Mouse (Mus musculus) ZHBTc4 (cell line): ENCODE measurements at regions not wholly inside any gene's neighbourhood (a gene's known extent, or its start where the extent isn't known, plus 50 kb on each side); places are given as distances from the start of the nearest gene placed in this dataset.

Experiments used
- DNase-seq: peaks from one replicate; pipeline ENCODE4 v3.0.0-alpha.2; 2011; ENCODE audit warnings: low read depth, low spot score

- no peak for DNase-seq
These were observed 1037.3 kb downstream of the Fam181b start for GRCm38 (mm10) chr7:94116899-94117521.

- DNase-seq = no peak
These were observed 1044.1 kb downstream of the Fam181b start for GRCm38 (mm10) chr7:94123781-94124180.

- no peak for DNase-seq
These were observed 1074.6 kb downstream of the Fam181b start for GRCm38 (mm10) chr7:94154221-94154620.

- DNase-seq = no peak
These were observed 1075.8 kb downstream of the Fam181b start for GRCm38 (mm10) chr7:94155458-94155857.

GRCm38 (mm10) chr7:94180027-94180426, 1100.4 kb downstream of the Fam181b start:
- DNase-seq = no peak

- peak; percentile 26 for DNase-seq
These were observed 1132.7 kb downstream of the Fam181b start for GRCm38 (mm10) chr7:94212341-94212740.

GRCm38 (mm10) chr7:94227482-94227881, 1147.8 kb downstream of the Fam181b start:
- no peak for DNase-seq

- no peak for DNase-seq
These were observed 1154.0 kb downstream of the Fam181b start for GRCm38 (mm10) chr7:94233653-94234052.

- DNase-seq = no peak
These were observed 1169.8 kb downstream of the Fam181b start for GRCm38 (mm10) chr7:94249501-94249900.

GRCm38 (mm10) chr7:94268665-94269320, 1189.1 kb downstream of the Fam181b start:
- DNase-seq = no peak

GRCm38 (mm10) chr7:94281529-94281928, 1201.9 kb downstream of the Fam181b start:
- DNase-seq = no peak

GRCm38 (mm10) chr7:94282010-94282409, 1202.3 kb downstream of the Fam181b start:
- no peak for DNase-seq

GRCm38 (mm10) chr7:94283031-94283609, 1203.5 kb downstream of the Fam181b start:
- DNase-seq = no peak

GRCm38 (mm10) chr7:94305602-94306001, 1225.9 kb downstream of the Fam181b start:
- DNase-seq = peak; percentile 16

GRCm38 (mm10) chr7:94314983-94315642, 1235.4 kb downstream of the Fam181b start:
- DNase-seq = no peak

- DNase-seq = no peak
These were observed 1252.9 kb downstream of the Fam181b start for GRCm38 (mm10) chr7:94332601-94333000.
